Mouse (Mus musculus) kidney, adult 8-10 months (tissue): ENCODE data around the gene Pla2g7.
"Not testable (repeated sequence)": the region's sequence is repeated elsewhere in the genome, so short reads cannot be mapped to it uniquely, and the experiment has no call there.

ENCODE experiments used
- DNase-seq, 2 experiments: peaks; one replicate each; pipeline ENCODE4 v3.0.0; 2022

Gene Pla2g7

GRCm38 (mm10) chr17:43567992-43568888, at the start of gene Pla2g7:
Gene Pla2g7 (plus strand): TSS chr17:43568098.
- DNase-seq: peak; percentile 16 to 21

GRCm38 (mm10) chr17:43518644-43519409, 49.1 kb upstream of the Pla2g7 start:
- peak; percentile 32 to 54 for DNase-seq

- no peak for DNase-seq
Observed at GRCm38 (mm10) chr17:43520166-43520565, 47.7 kb upstream of the Pla2g7 start.

GRCm38 (mm10) chr17:43530507-43530906, 37.4 kb upstream of the Pla2g7 start:
- no peak for DNase-seq

- no peak for DNase-seq
Observed at GRCm38 (mm10) chr17:43531192-43531591, 36.7 kb upstream of the Pla2g7 start.

- peak; percentile 13 to 33 for DNase-seq
Observed at GRCm38 (mm10) chr17:43534362-43535222, 33.3 kb upstream of the Pla2g7 start.

GRCm38 (mm10) chr17:43536841-43537240, 31.1 kb upstream of the Pla2g7 start:
- not testable (repeated sequence) for DNase-seq

- no peak for DNase-seq
Observed at GRCm38 (mm10) chr17:43538767-43539166, 29.1 kb upstream of the Pla2g7 start.

GRCm38 (mm10) chr17:43543539-43543938, 24.4 kb upstream of the Pla2g7 start, which contains the start of gene Ankrd66:
Gene Ankrd66 (minus strand): TSS chr17:43543639.
- DNase-seq: no peak

GRCm38 (mm10) chr17:43544040-43544439, 23.9 kb upstream of the Pla2g7 start:
- DNase-seq: no peak

GRCm38 (mm10) chr17:43551122-43551630, 16.7 kb upstream of the Pla2g7 start:
- DNase-seq: no peak

GRCm38 (mm10) chr17:43554516-43555403, 13.1 kb upstream of the Pla2g7 start:
- no peak for DNase-seq

GRCm38 (mm10) chr17:43557104-43557503, 10.8 kb upstream of the Pla2g7 start:
- DNase-seq: no peak

- peak; percentile 89 to 91 for DNase-seq
Observed at GRCm38 (mm10) chr17:43557541-43558090, 10.3 kb upstream of the Pla2g7 start.

- no peak for DNase-seq
Observed at GRCm38 (mm10) chr17:43558678-43559077, 9.2 kb upstream of the Pla2g7 start.

- no peak for DNase-seq
Observed at GRCm38 (mm10) chr17:43563192-43563987, 4.5 kb upstream of the Pla2g7 start.

GRCm38 (mm10) chr17:43567593-43567991, 306 bp upstream of the Pla2g7 start:
- DNase-seq: no peak

GRCm38 (mm10) chr17:43569287-43569686, 1.4 kb downstream of the Pla2g7 start:
- no peak for DNase-seq

GRCm38 (mm10) chr17:43573624-43574073, 5.8 kb downstream of the Pla2g7 start:
- no peak for DNase-seq

- no peak for DNase-seq
Observed at GRCm38 (mm10) chr17:43580456-43580855, 12.6 kb downstream of the Pla2g7 start.
